Mouse (Mus musculus): ENCODE results near the gene Trnt1. TPM values are rescaled to one million over a fixed set of nuclear protein-coding genes. Genes with fewer than 3 reads are reported as not detected.

Gene Trnt1
- polyA plus RNA-seq (2014; fragmentation: Nextera tagmentation; extraction: Ambion mirVana): 59.8 and 64.3 TPM in 2 replicates

DNA sequence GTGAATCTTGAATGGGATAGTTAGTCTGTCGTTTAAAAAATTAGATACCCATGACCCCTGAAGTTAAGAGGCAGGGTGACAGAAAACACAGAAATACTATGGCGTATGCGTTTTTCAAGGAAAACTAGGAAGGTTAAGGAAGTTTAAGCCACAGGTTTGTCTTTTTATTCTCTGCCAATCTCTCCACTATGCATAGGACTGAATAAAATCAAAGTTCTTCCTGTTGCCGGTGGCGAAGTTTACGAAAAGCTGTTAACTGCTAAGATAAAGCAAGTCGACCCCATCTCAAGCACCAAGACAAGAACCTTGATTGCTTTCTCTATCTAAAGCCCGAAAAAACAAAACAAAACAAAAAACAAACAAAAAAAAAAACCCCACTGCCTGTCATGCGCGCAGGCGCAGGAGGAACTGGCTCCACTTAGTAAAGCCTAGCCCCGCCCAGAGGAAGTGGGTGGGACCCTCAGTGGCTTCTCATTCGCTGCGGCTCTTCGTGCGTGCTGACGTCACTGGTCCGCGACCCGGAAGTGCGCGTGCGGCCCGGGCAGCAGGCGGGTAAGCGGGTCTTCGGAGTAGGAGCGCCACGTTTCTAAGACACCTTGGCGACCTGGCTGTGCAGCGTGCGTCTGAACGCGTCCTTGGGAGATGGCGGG, at the start of gene Trnt1:
Trnt1 (plus strand) TSS at position 481 of the 650 bp plus-strand sequence.
- H3K4me3 ChIP-seq (ENCODE audit: low read depth, low read length): peak within 1 kb of the TSS; percentile 82
- H3K27me3 ChIP-seq (ENCODE audit: control insufficient read depth, insufficient read depth, low read length): no peaks in the 10 kb centered on the region
- H3K9ac ChIP-seq (replicated peaks; ENCODE audit: low read depth, low read length): peak within 1 kb of the TSS; percentile 71
- no peaks in the 10 kb centered on the region for H3K9me3 ChIP-seq (ENCODE audit: control insufficient read depth, low read depth, low read length)
- WGBS: 8% methylated on average over 35 of the region's 35 CpGs
- H3K4me1 ChIP-seq (ENCODE audit: control insufficient read depth, insufficient read depth, low read length): 0 out of 2 replicates have a peak, but pooled peaks cover 5% of the 10 kb centered on the region
- peak; percentile 100 for ATAC-seq (ENCODE audit: insufficient number of reproducible peaks, insufficient read depth, low FRiP score, low read depth)
- peak within 1 kb of the TSS; percentile 48; the same call in 1 of the 2 replicates for H3K27ac ChIP-seq (ENCODE audit: low read length)
- H3K4me2 ChIP-seq (replicated peaks; ENCODE audit: low read depth, low read length): peak within 1 kb of the TSS; percentile 80
- peaks cover 13% of the 10 kb centered on the region for H3K36me3 ChIP-seq (ENCODE audit: control insufficient read depth, insufficient read depth, low read length)

DNA sequence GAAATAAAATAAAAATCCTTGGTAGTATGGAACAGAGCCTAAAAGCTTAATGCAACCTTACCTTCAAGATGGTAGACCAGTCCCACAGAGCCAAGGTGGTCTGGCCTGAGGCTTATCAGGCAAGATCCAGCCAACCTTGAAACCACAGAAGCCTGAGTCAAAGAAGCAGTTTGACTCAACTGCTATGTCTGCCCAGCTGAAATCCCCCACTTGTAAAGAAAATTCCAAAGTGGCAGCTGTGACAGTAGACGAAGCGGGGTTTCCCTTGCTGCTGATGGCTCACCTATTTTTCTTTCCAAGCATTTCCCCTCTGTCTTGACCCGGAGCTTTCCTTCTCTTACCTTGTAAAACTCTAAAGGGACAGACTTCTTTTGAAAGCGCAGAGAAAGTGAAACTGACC, 43.3 kb upstream of the Trnt1 start:
- Histone ChIP-seq H3K4me3 (ENCODE audit: low read depth, low read length) (no peak overlapping the region), H3K9ac (replicated peaks; ENCODE audit: low read depth, low read length) (no peak overlapping the region), H3K4me1 (ENCODE audit: control insufficient read depth, insufficient read depth, low read length) (no peaks in the 10 kb centered on the region), H3K36me3 (ENCODE audit: control insufficient read depth, insufficient read depth, low read length) (no peaks in the 10 kb centered on the region), H3K9me3 (ENCODE audit: control insufficient read depth, low read depth, low read length) (no peaks in the 10 kb centered on the region), H3K27me3 (ENCODE audit: control insufficient read depth, insufficient read depth, low read length) (no peaks in the 10 kb centered on the region), H3K27ac (ENCODE audit: low read length) (no peak overlapping the region), H3K4me2 (replicated peaks; ENCODE audit: low read depth, low read length) (no peak overlapping the region)
- ATAC-seq (ENCODE audit: insufficient number of reproducible peaks, insufficient read depth, low FRiP score, low read depth): no peak
- WGBS: 81% methylated on average over 4 of the region's 4 CpGs

DNA sequence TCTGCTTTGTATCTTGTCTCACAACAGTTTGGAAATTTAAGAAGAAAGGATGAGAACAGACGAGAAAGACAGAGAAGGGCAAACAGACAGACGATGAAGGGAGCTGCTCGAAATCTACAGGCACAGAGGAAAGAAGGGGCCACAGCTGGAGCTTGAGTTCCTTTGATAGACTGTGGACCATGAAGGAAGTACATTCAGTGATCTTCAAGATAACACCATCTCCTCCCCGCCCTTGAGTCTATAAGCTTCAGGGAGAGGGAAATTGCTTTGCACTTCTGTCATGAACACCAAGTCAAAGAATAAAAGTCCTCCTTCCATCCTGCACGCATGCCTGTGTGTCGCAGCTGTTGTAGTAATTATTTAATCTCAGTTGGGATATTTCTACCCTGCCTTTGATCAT, 42.8 kb upstream of the Trnt1 start:
- H3K27ac ChIP-seq (ENCODE audit: low read length): no peak overlapping the region
- H3K4me1 ChIP-seq (ENCODE audit: control insufficient read depth, insufficient read depth, low read length): no peaks in the 10 kb centered on the region
- no peak for ATAC-seq (ENCODE audit: insufficient number of reproducible peaks, insufficient read depth, low FRiP score, low read depth)
- H3K4me2 ChIP-seq (replicated peaks; ENCODE audit: low read depth, low read length): no peak overlapping the region
- no peaks in the 10 kb centered on the region for H3K27me3 ChIP-seq (ENCODE audit: control insufficient read depth, insufficient read depth, low read length)
- no peaks in the 10 kb centered on the region for H3K36me3 ChIP-seq (ENCODE audit: control insufficient read depth, insufficient read depth, low read length)
- no peak overlapping the region for H3K9ac ChIP-seq (replicated peaks; ENCODE audit: low read depth, low read length)
- 78% methylated on average over 6 of the region's 6 CpGs for WGBS
- no peak overlapping the region for H3K4me3 ChIP-seq (ENCODE audit: low read depth, low read length)
- H3K9me3 ChIP-seq (ENCODE audit: control insufficient read depth, low read depth, low read length): no peaks in the 10 kb centered on the region

DNA sequence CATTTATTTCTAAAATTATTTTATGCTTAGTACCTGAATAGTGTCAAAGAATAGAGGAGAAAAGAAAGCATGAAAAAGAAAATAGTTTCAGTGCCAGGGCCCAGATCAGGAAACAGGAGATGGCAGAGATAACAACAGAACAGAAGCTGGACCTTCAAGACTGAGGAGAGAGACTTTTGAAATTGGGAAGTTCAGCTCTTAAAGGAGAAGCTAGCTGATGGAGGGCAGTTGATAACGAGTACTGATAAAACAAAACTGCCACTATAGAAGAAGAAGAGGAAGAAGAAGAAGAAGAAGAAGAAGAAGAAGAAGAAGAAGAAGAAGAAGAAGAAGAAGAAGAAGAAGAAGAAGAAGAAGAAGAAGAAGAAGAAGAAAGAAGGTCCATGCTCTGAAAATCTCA, 41.2 kb upstream of the Trnt1 start:
- H3K9me3 ChIP-seq (ENCODE audit: control insufficient read depth, low read depth, low read length): no peaks in the 10 kb centered on the region
- no peak overlapping the region for H3K9ac ChIP-seq (replicated peaks; ENCODE audit: low read depth, low read length)
- 76% methylated on average over 1 of the region's 1 CpGs for WGBS
- H3K4me2 ChIP-seq (replicated peaks; ENCODE audit: low read depth, low read length): no peak overlapping the region
- no peaks in the 10 kb centered on the region for H3K27me3 ChIP-seq (ENCODE audit: control insufficient read depth, insufficient read depth, low read length)
- ATAC-seq (ENCODE audit: insufficient number of reproducible peaks, insufficient read depth, low FRiP score, low read depth): no peak
- H3K4me1 ChIP-seq (ENCODE audit: control insufficient read depth, insufficient read depth, low read length): no peaks in the 10 kb centered on the region
- H3K4me3 ChIP-seq (ENCODE audit: low read depth, low read length): no peak overlapping the region
- no peaks in the 10 kb centered on the region for H3K36me3 ChIP-seq (ENCODE audit: control insufficient read depth, insufficient read depth, low read length)
- H3K27ac ChIP-seq (ENCODE audit: low read length): no peak overlapping the region

DNA sequence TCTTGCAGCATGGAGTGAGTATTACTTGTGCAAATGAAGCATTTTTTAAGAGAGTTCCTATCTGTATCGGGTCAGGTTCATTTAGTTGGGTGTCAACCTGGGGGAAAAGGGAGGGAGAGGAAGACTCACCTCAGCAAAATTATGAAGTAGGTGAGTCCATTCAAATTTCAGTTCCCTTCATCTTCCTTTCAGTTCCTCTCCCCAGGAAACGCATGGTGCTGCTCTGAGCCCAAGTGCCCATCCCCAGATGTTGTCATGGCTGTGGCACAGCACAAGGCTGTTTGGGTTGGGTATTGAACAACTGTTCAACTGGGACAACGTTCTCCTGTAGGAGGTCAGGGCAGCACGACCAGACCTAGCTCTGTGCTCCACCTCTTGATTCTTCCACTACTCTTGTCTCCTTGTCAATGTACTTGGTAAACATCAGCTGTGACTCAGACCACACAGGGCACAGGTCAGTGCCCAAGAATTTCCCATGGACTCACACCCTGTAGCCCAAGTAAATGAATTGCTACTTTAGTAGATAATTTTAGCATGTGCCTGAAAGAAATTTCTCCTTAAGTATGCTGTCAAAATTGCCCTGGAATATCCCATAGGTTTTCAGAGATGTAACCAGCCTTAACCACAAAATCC, 39.1 kb upstream of the Trnt1 start:
- no peaks in the 10 kb centered on the region for H3K9me3 ChIP-seq (ENCODE audit: control insufficient read depth, low read depth, low read length)
- no peak overlapping the region for H3K4me3 ChIP-seq (ENCODE audit: low read depth, low read length)
- H3K4me2 ChIP-seq (replicated peaks; ENCODE audit: low read depth, low read length): no peak overlapping the region
- H3K4me1 ChIP-seq (ENCODE audit: control insufficient read depth, insufficient read depth, low read length): no peaks in the 10 kb centered on the region
- H3K9ac ChIP-seq (replicated peaks; ENCODE audit: low read depth, low read length): no peak overlapping the region
- H3K27me3 ChIP-seq (ENCODE audit: control insufficient read depth, insufficient read depth, low read length): no peaks in the 10 kb centered on the region
- no peak overlapping the region for H3K27ac ChIP-seq (ENCODE audit: low read length)
- 67% methylated on average over 4 of the region's 4 CpGs for WGBS
- no peaks in the 10 kb centered on the region for H3K36me3 ChIP-seq (ENCODE audit: control insufficient read depth, insufficient read depth, low read length)
- ATAC-seq (ENCODE audit: insufficient number of reproducible peaks, insufficient read depth, low FRiP score, low read depth): no peak

DNA sequence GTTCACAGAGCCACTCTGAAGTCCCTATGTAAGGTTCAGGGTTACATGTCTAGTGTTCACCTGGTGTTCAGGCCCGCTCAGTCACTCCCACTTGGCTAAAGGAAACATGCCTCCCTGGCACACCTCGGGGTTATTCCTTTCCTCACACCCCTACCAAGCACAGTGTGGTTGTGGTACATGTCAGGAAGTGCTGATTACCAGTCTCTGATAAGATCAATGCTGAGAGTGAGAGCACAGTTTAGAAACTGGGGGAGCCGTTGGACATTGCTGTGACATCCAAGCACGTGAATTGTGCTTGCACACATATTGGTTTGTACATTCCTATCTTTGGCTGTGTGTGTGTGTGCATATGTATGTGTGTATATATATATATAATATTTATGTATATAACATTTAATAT, 36.4 kb upstream of the Trnt1 start:
- no peak overlapping the region for H3K4me2 ChIP-seq (replicated peaks; ENCODE audit: low read depth, low read length)
- H3K27me3 ChIP-seq (ENCODE audit: control insufficient read depth, insufficient read depth, low read length): no peaks in the 10 kb centered on the region
- no peaks in the 10 kb centered on the region for H3K36me3 ChIP-seq (ENCODE audit: control insufficient read depth, insufficient read depth, low read length)
- no peak overlapping the region for H3K4me3 ChIP-seq (ENCODE audit: low read depth, low read length)
- no peak overlapping the region for H3K27ac ChIP-seq (ENCODE audit: low read length)
- H3K9ac ChIP-seq (replicated peaks; ENCODE audit: low read depth, low read length): no peak overlapping the region
- no peak for ATAC-seq (ENCODE audit: insufficient number of reproducible peaks, insufficient read depth, low FRiP score, low read depth)
- 84% methylated on average over 4 of the region's 4 CpGs for WGBS
- H3K9me3 ChIP-seq (ENCODE audit: control insufficient read depth, low read depth, low read length): no peaks in the 10 kb centered on the region
- no peaks in the 10 kb centered on the region for H3K4me1 ChIP-seq (ENCODE audit: control insufficient read depth, insufficient read depth, low read length)

DNA sequence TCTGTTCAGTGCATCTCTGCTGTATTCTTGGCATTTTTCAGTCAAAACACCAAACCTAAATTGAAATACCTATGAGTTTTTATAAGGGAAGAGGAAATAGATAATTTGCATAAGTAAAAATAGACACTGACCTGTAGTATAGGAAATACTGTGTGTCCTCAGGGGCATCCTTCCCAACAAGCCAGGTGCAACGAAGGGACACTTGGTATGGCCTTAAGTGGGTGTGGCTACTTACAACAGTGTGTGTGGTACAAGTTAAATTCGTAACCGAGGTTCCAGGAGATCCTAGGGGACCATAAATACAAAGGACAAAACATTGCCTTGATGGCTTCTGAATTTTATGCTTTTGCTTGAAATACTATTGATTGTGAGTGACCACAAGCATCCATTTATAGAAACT, 30.7 kb upstream of the Trnt1 start:
- no peaks in the 10 kb centered on the region for H3K4me1 ChIP-seq (ENCODE audit: control insufficient read depth, insufficient read depth, low read length)
- H3K27me3 ChIP-seq (ENCODE audit: control insufficient read depth, insufficient read depth, low read length): no peaks in the 10 kb centered on the region
- no peak for ATAC-seq (ENCODE audit: insufficient number of reproducible peaks, insufficient read depth, low FRiP score, low read depth)
- H3K4me2 ChIP-seq (replicated peaks; ENCODE audit: low read depth, low read length): no peak overlapping the region
- WGBS: 81% methylated on average over 3 of the region's 3 CpGs
- H3K9me3 ChIP-seq (ENCODE audit: control insufficient read depth, low read depth, low read length): no peaks in the 10 kb centered on the region
- no peak overlapping the region for H3K27ac ChIP-seq (ENCODE audit: low read length)
- no peak overlapping the region for H3K9ac ChIP-seq (replicated peaks; ENCODE audit: low read depth, low read length)
- no peaks in the 10 kb centered on the region for H3K36me3 ChIP-seq (ENCODE audit: control insufficient read depth, insufficient read depth, low read length)
- no peak overlapping the region for H3K4me3 ChIP-seq (ENCODE audit: low read depth, low read length)

DNA sequence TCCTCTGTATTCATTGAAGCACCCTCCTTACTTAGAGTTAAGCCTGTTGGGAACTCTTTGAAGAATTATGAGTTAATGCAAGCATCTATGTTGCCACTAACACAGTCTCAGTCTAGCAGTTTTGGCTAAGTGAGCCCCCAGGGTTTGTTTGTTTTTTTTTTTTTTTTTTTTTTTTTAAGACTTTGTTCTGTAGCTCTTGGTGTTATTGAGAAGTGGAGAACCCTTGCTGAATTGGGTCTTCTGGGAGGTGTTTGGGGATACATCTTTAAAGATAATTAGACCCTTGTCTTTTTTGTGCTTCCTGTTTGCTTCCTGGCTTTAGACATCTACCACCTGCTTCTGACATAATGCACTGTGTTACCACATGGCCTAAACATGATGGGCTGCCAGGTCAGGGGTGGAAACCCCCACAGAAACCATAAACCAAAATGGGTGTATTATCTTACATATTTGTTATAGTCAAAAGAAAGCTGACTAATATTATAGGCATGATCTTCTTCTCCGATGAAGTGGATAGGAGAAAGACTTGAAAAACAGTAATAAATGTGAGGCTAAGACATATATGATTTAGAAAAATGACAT, 28.6 kb upstream of the Trnt1 start:
- ATAC-seq (ENCODE audit: insufficient number of reproducible peaks, insufficient read depth, low FRiP score, low read depth): no peak
- WGBS: 84% methylated on average over 1 of the region's 1 CpGs
- no peaks in the 10 kb centered on the region for H3K9me3 ChIP-seq (ENCODE audit: control insufficient read depth, low read depth, low read length)
- H3K27ac ChIP-seq (ENCODE audit: low read length): no peak overlapping the region
- H3K4me2 ChIP-seq (replicated peaks; ENCODE audit: low read depth, low read length): no peak overlapping the region
- H3K27me3 ChIP-seq (ENCODE audit: control insufficient read depth, insufficient read depth, low read length): no peaks in the 10 kb centered on the region
- H3K4me1 ChIP-seq (ENCODE audit: control insufficient read depth, insufficient read depth, low read length): no peaks in the 10 kb centered on the region
- no peak overlapping the region for H3K4me3 ChIP-seq (ENCODE audit: low read depth, low read length)
- H3K36me3 ChIP-seq (ENCODE audit: control insufficient read depth, insufficient read depth, low read length): no peaks in the 10 kb centered on the region
- H3K9ac ChIP-seq (replicated peaks; ENCODE audit: low read depth, low read length): no peak overlapping the region
